Mouse (Mus musculus): ENCODE measurements around the gene Phf24. TPM values are rescaled to one million over a fixed set of nuclear protein-coding genes. Genes with fewer than 3 reads are reported as not detected.

The Phf24 gene
- polyA plus RNA-seq, 2 experiments from 2014 or later: 0.14 TPM; not detected in 1

DNA sequence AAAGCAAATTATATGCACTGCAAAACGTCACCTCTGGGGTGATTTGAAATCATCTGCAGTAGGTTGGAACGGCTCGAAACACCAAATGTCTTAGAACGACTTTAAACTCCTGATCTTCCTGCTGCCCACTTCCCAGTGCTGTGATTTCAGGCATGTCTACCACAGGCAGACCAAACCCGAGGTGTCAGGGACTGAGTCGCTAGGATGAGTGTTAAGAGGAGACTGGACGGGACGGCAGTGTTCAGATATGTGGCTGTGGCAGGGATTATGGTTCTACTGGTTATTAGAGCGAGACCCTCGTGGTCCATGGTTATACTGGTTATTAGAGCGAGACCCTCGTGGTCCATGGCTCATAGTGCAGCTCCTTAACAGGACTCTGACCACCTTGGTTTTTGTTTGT lies 1.1 kb upstream of the Phf24 start:
- ATAC-seq: no peak

DNA sequence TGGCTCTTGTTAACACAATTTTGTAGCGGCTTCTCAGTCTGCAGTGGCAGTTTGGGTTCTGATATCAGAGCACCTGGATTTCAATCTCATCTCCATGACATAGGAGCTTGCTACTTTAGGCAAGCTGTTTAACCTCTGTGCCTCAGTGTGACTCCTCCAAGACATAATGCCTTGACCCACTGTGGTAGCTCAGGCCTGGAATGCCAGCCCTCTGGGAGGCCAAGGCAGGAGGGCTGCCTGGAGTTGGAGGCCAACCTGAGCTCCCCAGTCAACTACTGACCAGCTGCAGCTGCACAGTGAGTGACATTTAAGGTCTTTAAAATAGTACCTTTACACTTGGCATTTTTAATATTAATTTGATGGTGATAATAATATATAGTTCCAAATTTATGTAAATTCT lies 494 bp upstream of the Phf24 start:
- no peak for ATAC-seq

DNA sequence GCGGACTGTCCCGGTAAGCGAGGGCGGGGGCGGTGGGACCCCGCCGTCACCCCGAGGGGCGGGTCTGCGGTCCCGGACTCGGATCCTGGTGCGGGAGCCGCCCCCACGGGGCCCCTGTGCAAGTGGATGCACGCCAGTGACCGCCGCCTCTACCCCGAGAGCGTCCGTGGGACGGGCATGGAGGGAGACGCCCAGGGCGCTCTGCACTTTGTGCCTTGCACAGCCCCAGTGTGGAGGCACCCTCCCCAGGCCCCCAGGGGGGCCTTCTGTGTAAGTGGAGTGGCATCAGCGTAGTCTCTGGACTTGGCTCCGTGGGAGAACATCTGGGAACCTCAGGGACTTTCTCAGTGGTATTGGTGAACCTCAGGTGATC lies 928 bp downstream of the Phf24 start:
- no peak for ATAC-seq

DNA sequence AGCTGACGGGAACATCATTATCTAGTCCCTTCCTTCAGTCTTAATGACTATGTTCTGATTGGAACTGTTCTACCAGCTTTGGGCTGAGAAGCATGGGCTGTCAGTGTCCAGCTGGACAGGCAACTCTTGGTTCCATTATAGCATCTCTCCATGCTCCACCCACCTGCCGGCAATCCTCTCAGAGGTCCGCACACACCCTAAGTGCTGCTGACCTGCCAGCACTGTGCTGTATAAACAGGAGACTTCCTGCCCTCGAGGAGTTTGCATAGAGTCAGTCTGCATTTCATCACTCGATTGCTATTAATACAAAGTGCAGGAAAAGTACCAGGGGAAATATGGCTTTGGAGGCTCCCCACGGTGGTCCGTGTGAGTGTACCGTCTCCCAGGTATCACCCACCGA lies 4.3 kb downstream of the Phf24 start:
- no peak for ATAC-seq

DNA sequence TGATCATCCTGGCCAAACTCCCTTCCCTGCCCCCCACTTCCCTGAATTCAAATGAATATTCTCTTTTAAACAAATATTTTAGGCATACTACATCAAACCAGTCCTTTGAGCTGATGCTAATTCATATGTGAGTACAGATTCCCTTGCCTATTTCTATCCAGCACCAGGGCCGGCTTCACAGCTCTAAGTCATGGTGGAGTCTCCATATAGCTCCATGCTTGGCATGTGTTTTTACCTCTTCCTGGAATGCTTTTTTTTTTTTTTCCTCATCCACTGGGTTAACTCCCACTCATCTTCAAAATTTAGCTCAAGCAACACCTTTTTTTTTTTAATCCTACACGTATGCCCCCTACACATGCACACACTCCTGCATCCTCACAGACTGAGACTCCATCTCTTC lies 5.1 kb downstream of the Phf24 start:
- ATAC-seq: no peak

DNA sequence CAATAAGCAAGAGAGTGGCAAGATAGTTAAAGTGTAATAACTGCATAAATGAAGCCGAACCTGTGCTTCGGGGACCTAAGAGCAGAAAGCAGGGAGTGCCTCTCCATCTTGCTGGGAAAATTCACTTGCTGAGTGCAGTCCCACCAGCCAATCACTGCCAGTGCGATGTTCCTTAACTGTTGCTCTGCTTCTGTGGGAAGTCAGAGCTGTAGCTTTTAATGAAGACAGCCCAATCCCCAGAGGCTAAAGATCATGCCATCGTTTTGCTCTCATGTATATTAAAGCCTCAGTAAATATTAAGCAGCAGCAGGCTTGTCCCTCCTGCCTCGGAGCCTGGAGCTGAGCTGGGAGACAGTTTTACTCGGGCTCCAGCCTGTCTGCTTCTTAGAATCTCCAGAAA lies 5.6 kb downstream of the Phf24 start:
- ATAC-seq: no peak

DNA sequence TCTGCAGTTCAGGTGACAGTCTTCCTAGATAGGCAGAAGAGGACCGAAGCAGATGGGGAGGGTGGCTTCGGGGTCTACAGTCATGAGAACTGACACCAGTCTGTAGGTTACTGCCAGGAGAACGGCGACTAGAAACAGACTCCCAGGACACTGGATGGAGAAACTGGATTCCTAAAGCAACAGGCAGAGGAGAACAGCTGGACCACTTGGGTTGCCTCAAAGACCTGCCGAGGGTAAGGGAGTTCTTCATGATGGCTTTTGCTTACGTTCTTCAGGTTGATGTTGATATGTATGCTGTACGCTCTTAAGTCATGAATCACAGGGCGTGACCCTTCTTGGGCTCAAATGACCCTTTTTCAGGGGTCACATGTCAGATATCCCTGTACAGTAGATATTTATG lies 6.0 kb downstream of the Phf24 start:
- ATAC-seq: no peak

DNA sequence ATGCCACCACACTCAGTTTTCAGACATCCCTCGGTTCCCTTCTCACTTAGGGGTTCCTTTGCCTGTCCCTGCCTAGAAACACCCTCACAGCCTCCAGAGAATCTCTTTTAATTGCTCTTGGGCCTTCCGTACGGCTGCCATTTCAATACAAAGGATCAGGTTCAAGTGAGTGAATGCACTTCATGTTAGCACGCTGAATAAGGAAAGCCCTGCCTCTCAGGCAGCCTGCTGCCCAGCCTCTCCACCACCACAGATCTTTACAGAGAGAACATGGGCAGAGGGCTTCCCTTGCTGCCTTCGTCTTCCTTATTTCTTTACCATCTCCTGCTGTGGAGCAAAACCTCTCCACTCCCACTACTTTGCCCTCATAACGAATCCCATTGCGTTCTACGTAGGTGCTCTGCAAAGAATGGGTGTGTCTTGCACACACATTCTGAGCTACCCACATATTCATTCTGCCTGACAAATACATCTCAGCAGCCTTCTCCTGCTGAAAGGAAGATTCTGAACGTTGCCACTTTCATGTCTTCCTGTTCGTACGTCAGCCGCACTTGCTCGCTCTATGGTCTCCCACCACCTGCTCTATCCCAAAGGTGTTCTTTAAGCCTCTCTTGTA lies 7.7 kb downstream of the Phf24 start:
- ATAC-seq: no peak

DNA sequence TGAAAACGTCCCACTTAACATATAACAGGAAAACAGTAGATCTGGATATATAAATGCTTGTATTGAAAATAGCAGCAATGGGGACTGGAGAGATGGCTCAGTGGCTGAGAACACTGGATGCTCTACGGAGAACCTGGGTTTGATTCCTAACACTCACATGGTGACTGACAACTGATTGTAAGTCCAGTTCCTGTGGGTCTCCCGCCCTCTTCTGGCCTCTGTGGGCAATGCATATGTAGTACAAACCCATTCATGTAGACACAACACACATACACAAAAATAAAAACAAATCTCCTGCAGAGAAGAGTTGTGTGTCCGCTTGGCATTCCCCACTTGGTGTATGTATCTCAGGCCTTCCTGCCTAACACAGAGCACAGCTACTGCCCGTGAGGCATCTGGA lies 11.7 kb downstream of the Phf24 start:
- no peak for ATAC-seq

DNA sequence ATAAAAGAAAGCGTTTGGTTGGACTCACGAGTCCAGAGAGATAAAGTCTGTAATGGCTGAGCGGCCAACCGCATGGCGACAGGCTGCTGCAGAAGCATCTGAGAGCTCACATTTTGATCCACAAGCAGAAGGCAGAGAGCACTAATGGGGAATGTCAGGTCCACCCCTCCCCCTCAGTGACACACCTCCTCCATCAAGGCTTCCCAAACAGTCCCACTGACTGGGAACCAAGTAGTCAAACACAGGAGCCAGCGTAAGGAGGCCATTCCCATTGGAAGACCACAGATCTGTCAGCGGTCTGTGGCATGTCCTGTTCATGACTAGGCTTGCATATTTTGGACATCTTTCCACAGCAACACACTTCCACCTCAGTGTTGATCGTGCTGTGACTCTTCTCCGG lies 12.5 kb downstream of the Phf24 start:
- ATAC-seq: no peak

DNA sequence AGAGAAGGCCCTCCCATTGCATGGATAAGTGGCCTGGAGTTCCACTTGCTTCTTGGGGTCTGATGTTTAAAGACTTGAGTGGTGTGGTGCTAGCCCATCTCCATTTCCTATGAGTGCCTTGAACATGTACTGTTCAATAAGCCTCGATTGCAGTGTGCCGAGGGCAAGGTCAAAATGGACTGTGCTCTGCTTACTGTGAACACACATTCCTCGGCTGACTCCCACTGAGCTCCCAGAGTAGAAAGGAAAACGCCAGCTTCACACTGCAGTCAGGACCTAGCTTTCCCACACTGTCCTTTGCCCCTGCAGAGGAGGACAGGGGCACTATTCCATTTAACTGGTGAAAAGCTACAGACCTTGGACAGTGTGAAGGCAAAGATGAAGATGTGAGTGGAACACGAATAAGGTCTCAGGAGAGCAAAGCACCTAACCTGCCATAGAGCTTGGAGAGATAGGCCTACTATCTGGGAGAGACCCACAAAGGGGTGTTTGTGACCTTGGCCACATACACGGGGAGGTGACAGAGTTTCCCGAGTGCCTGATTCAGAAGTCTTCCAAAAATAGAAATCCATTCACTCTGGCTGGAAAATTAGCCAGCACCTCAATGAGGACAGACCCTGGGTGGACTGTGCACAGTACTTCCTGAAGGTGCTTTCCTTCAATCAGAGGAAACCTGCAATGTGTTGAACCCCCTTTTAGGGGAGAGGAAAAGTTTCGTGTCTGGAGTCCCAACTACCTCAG lies 15.9 kb downstream of the Phf24 start:
- ATAC-seq: no peak

DNA sequence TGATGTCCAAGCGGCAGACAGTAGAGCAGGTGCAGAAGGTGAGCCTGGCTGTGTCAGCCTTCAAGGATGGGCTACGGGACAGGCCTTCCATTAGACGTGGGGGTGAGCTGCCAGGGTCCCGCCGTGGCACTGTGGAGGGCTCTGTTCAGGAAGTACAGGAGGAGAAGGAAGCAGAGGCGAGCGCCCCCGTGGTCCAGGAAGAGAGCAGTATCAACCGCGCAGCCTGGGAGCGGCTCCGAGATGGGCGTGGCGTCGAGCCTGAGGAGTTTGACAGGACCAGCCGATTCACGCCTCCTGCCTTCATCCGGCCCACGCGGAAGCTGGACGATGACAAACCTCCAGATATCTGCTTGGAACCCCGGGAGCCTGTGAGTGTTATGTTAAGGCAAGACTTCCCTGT lies 17.2 kb downstream of the Phf24 start:
- ATAC-seq: no peak

DNA sequence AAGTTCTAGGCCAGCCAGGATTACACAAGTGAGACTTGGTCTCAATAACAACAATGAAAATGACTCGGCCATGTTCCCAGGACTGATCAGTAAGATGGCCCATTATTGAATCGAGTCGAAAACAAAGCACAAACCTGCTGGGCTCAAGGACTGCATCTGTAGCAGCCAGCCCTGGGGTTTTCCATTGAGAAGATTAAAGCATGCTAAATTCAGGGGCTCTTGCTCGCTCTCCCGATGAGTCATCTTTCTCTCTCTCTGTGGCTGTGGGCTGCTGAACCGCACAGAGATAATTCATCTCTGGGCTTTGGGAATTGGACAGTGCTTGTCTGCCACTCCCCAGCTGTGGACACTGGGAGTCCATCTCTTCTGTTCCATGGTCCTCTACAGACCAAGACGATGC lies 24.9 kb downstream of the Phf24 start:
- ATAC-seq: no peak

DNA sequence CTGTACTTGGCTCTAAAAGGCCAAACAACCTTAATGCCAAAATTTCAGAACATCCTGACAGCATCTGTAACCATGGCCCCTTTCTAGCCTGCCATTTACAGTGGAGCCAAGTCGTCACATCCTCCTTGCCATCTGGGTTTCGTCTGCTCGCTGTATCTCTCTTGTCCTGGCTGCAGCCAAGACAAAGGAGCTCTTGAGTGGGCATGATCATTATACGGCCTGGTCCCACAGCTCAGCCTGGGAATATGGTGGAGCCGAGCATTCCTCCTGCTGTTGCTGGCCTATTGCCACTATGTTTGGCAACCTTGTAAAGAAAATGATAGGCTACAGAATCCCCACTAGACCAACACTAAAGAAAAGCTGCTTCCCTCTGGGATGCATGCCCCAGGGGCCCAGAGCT lies 26.9 kb downstream of the Phf24 start:
- ATAC-seq: no peak

DNA sequence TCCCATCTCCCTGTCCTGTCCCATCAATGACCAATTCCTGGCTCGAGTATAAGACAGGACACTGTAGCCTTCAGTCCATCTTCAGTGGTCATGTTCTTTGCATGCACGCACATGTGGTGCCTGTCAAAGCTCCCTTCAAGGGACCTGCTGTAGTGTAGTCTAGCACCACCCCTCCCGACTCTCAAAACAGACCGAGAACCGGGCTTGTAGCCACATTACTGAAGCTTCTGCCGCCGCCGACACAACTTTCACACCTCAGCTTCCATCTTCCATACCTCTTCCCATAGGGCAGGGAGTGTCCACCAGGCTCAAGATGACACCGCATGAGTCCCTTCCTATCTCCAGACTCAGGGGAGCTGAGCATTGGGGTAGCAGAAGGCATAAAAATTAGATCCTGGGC lies 27.7 kb downstream of the Phf24 start:
- no peak for ATAC-seq

DNA sequence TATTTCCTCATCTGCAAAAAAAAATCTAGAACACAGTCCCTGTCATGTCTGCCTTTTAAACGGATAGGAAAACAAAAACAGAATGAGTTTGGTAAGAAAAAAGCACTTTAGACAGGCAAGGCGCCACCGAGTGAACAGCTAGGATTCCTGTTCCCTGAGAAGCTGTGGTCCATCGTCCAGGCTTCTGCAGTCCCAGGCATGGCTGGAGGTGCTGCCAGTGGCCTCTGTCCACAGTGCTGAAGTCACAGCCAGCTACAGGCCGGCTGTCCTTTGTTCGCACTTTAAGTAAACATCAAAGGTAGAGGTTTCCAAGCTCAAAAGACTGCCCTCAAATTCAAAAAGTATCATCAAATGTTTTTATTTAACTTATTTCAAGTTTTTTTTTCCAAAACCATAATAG lies 28.6 kb downstream of the Phf24 start:
- no peak for ATAC-seq

DNA sequence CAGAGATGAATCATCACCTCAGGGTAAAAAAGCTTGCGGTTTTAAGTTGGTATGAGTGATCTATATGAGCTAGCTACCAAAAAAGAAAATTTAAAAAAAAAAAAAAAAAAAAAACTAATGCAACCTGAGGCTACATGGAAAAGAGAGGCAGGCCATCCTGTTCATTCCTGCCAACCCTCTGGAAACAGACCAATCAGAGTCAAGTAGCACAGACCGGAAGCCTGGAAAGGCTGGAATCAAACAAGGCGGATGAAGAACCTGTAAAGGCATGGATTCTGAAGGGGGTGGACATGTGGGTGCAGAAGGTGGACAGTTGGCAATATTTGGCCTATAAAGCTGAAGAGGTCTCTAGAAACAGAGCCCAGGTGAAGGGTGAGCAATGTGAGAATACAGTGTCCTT lies 29.0 kb downstream of the Phf24 start:
- ATAC-seq: no peak

DNA sequence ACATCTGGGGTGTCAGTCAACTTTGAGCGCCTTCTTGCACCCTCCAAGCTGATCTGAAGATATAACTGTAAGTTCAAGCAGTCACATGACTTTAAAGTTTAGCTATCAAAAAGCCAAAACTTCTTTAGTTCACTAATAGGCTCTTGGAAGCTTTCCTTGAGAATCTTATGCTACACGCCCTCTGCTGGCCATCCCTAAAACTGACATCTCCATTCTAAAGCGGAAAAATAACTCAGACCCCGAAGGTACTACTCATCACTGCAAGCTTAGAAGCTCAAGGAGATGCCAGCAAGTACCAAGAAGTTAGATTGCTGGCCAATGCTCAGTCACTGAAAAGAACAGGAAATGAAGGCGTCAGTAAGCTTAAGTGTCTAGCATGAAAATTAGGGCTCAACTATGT lies 29.5 kb downstream of the Phf24 start:
- ATAC-seq: no peak

DNA sequence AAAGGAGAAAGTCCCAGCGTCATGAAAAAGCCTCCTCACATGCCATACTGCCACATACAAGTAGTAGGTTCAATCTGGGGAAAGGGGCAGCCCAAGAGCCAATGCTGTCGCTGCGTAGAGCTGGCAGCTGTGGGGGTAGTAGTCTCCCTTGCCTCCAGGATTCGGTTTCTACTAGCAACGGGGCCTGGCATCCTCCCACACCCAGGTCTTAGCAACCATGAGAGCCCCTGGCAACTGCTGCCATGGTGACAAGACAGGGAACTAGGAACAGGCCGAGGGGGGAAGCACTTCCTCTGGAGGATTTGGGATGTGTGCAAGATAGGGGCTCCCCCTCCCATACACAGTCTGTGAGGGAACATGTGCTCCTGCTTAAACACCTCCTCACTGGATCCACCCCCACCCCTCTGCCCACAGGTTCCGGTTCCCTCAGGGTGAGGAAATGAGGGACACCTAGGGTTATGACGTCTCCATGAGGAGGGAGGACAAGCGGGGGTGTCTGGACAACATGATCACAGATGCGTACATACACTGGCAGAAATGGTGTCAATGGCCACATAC lies 30.4 kb downstream of the Phf24 start:
- ATAC-seq: no peak

DNA sequence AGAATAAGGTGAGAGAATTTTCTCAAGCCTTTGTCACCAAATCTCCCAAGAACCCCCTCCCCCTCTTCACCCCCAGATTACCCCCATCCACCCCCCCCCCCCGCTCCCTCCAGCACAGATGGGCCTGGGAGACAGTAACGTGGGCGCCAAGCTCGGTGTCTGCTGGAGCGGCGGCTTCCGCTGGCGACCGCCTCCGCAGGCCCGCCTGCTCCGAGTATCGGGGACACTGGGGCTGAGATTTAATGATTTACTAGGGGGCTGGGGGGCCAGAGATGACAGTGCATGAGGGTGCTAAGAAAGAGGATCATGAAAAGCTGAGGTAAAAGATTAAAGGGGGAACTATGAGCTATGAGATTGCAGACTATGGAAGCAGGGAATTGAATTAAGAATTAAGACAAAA lies 32.1 kb downstream of the Phf24 start:
- ATAC-seq: no peak

DNA sequence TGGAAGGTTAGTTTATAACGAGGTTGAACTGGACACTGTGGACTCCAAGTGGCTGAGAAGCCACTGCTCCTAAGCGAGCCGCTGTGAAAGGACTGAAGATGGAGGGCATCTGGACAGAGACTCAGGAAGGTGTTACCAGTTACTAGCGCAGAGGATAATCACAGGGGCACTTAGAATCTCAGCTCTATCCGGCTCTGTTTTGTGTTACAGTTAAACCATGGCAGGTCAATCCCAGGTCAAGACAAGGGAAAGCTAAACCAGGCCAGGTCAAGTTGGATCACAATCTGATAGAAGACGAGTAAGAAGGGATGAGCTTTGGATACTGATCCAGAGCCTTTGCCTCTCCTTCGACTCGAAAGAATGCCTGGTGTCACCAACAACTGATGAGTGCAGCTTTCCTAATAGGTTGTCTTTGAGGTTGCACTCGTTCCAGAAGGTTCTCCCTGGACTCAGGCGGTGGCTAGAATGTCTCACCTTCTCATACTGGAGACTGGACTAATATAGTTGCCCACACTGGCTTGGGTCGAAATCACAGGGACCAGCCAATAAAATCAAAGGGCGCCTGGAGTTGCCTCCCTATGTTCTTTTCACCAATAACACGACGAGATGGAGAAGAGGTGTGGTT lies 32.7 kb downstream of the Phf24 start:
- ATAC-seq: peak; percentile 3

DNA sequence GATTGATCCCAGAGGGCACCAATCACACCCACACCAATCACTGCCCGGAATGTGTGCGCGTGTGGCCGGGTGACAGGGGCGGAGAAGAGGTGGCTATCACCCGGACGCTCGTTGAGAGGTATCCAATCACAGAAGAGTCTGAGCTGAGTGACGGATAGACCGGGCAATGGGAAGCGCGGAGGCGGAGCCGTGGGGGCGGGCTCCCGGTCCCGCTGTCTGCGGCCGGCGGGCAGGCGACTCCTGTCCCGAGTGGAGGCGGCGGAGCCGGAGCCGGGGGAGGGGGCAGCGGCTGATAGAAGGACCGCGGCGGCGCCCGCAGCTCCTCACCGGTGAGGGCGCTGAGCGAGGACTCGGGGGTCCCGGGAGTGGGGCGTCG lies 33.2 kb downstream of the Phf24 start, which contains the start of gene Dnajb5:
Gene Dnajb5, plus strand, starts transcription at position 139 of the 376 bp plus-strand sequence.
- peak; percentile 94 for ATAC-seq

DNA sequence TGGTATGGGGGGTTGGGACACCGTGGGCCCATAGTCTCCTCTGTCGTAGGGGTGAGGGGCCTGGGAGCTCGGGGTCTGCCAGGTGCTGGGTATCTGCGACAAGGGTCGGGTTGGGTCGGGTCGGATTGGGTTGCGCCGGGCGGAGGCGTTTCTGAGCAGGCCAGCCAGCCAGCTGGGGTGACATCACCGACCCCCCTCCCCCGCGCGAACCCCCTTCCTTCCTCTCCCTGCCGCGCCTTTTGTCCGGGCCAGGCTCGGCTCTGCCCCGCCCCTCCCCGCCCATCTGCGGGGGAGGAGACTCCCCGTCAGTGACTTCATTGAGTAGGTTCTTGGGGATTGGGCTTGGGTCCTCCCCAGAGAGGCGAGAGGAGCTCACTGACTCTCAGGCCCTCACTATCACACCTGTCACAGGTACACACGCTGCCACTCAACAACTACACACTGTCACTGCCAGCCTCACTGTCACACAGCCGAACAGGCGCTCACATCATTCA lies 33.7 kb downstream of the Phf24 start:
- peak; percentile 43 for ATAC-seq
